Mouse (Mus musculus) cerebellum, postnatal 10 days (tissue): Measurements from ENCODE around the gene Map2k2.
A peak's percentile ranks its signal among the peaks of the same experiment; 100 is the strongest.

Source experiments
- DNase-seq, 2 experiments: peaks; one replicate each; pipeline ENCODE4 v3.0.0; 2021; ENCODE audit warnings: mixed read lengths in 2 of 2

Map2k2 gene

GRCm38 (mm10) chr10:81106113-81106721 is 502 bp downstream of the Map2k2 start:
- peak; percentile 93 to 94 for DNase-seq

- no peak for DNase-seq
These were observed 7.2 kb downstream of the Map2k2 start for GRCm38 (mm10) chr10:81112946-81113345.

- DNase-seq = no peak
These were observed 13.9 kb downstream of the Map2k2 start for GRCm38 (mm10) chr10:81119625-81120024.

GRCm38 (mm10) chr10:81120650-81121049 is 14.9 kb downstream of the Map2k2 start:
- DNase-seq = no peak

- no peak for DNase-seq
These were observed 17.2 kb downstream of the Map2k2 start for GRCm38 (mm10) chr10:81122889-81123288.

GRCm38 (mm10) chr10:81123500-81123899 is 17.8 kb downstream of the Map2k2 start:
- no peak for DNase-seq

- no peak for DNase-seq
These were observed 28.5 kb downstream of the Map2k2 start for GRCm38 (mm10) chr10:81134181-81134587.

- peak; percentile 68 to 70 for DNase-seq
These were observed 29.4 kb downstream of the Map2k2 start, which contains the start of gene Zbtb7a for GRCm38 (mm10) chr10:81134966-81135681. Zbtb7a (plus strand) TSS chr10:81135220.

- DNase-seq = peak; percentile 87 to 88
These were observed 30.4 kb downstream of the Map2k2 start for GRCm38 (mm10) chr10:81135831-81136705.

GRCm38 (mm10) chr10:81136706-81137231 is 31.1 kb downstream of the Map2k2 start:
- DNase-seq = peak in 1 of 2 experiments; percentile 95

GRCm38 (mm10) chr10:81137252-81138130 is 31.8 kb downstream of the Map2k2 start:
- peak; percentile 100 for DNase-seq

GRCm38 (mm10) chr10:81138131-81138782 is 32.5 kb downstream of the Map2k2 start:
- peak; percentile 74 to 75 for DNase-seq

- no peak for DNase-seq
These were observed 33.3 kb downstream of the Map2k2 start for GRCm38 (mm10) chr10:81138821-81139528.

GRCm38 (mm10) chr10:81139529-81139846 is 33.8 kb downstream of the Map2k2 start:
- DNase-seq = no peak

GRCm38 (mm10) chr10:81140005-81140404 is 34.3 kb downstream of the Map2k2 start:
- peak; percentile 74 to 82 for DNase-seq

GRCm38 (mm10) chr10:81140717-81141454 is 35.2 kb downstream of the Map2k2 start:
- peak; percentile 58 to 60 for DNase-seq

- DNase-seq = no peak
These were observed 35.9 kb downstream of the Map2k2 start for GRCm38 (mm10) chr10:81141455-81142210.

- peak; percentile 61 to 76 for DNase-seq
These were observed 36.9 kb downstream of the Map2k2 start for GRCm38 (mm10) chr10:81142551-81142981.

- DNase-seq = peak; percentile 52 to 69
These were observed 37.5 kb downstream of the Map2k2 start for GRCm38 (mm10) chr10:81143157-81143633.
